Mouse (Mus musculus) brain, embryonic 14.5 days (tissue): ENCODE data around the gene Nanog.

ENCODE experiments used
- CTCF ChIP-seq: fragments of 200-500 bp; IDR thresholded peaks from 2 replicates; pipeline ENCODE4 v1.5.1; 2012; ENCODE audit warnings: inconsistent platforms, mild to moderate bottlenecking, moderate library complexity, borderline replicate concordance; ENCODE audit not compliant: insufficient read depth, insufficient read length; ENCODE audit errors: extremely low read depth
- POLR2A ChIP-seq: fragments of 200-500 bp; IDR thresholded peaks from 2 replicates; pipeline ENCODE4 v1.6.1; 2012; ENCODE audit warnings: mild to moderate bottlenecking, inconsistent platforms, borderline replicate concordance; ENCODE audit not compliant: poor library complexity, insufficient read depth, insufficient read length, severe bottlenecking; ENCODE audit errors: extremely low read depth

DNA sequence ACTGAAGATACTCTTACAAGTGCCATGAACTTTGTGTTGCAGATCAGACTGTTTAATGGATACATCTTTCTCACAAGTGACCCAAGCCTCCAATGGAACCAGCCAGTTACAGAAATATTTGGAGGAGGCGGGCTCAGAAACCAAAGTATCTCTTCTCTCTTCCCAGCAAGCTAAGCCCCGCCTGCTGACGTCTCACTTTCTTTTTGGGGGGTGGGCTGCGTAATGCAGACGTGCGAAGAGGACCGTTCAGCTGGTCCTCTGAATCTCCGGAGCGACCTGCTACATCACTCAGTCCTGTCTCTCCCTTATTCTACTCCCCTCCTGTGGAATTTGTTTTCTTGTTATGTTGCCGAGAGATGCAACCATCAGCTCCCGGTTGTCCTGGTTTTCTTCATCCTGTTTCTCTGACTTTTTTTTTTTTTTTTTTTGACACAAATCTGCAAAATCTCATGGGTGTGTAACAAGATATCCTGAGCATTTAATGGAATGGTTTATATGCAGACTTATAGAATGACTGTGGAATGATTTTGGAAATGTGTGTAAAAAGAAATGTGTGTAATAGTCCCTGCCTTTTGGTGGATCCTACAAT lies 53.8 kb downstream of the Nanog start:
- TF ChIP-seq CTCF, result no peak
- peak; percentile 53; the same call in 1 of the 2 replicates for TF ChIP-seq POLR2A
